Mouse (Mus musculus): Measurements from ENCODE around the gene Yrdc. TPM values are rescaled to one million over a fixed set of nuclear protein-coding genes. Genes with fewer than 3 reads are reported as not detected.

Gene Yrdc
- total RNA-seq, 4 experiments from 2014 or later, result 34.1 to 42.4 (median 40.9) TPM

Other genes with a start within 250 kb of the Yrdc start
- gene 3100002H09Rik, start 239.9 kb upstream of the Yrdc start, total RNA-seq (2022), result 1 to 10 TPM in 2 of 4 experiments, under 1 TPM in 2; 0.80 to 2.4 (median 1.1) TPM
- gene Pou3f1, start 193.9 kb upstream of the Yrdc start, total RNA-seq (2022), result 10 to 100 TPM; 39.6 to 42.8 (median 40.0) TPM
- gene Utp11, start 157.1 kb upstream of the Yrdc start, total RNA-seq (2022), result 10 to 100 TPM; 15.3 to 18.3 (median 16.4) TPM
- gene Fhl3, start 150.0 kb upstream of the Yrdc start, total RNA-seq (2022), result 1 to 10 TPM; 1.6 to 2.9 (median 2.0) TPM
- 10 to 100 TPM; 33.8 to 39.5 (median 36.0) TPM for gene Sf3a3, start 135.9 kb upstream of the Yrdc start, total RNA-seq (2022)
- 10 to 100 TPM; 45.2 to 60.9 (median 49.3) TPM for gene Inpp5b, start 108.8 kb upstream of the Yrdc start, total RNA-seq (2022)
- gene Mtf1, start 48.6 kb upstream of the Yrdc start, total RNA-seq (2022), result 10 to 100 TPM; 27.0 to 32.3 (median 27.9) TPM
- gene 1110065P20Rik, start 517 bp downstream of the Yrdc start, total RNA-seq (2022), result 10 to 100 TPM; 75.8 to 80.7 (median 78.8) TPM
- 10 to 100 TPM; 46.0 to 55.5 (median 50.6) TPM for gene Maneal, start 11.5 kb downstream of the Yrdc start, total RNA-seq (2022)
- 10 to 100 TPM; 39.3 to 49.8 (median 44.4) TPM for gene Epha10, start 30.2 kb downstream of the Yrdc start, total RNA-seq (2022)
- 10 to 100 TPM; 19.6 to 26.9 (median 25.3) TPM for gene 9930104L06Rik, start 86.4 kb downstream of the Yrdc start, total RNA-seq (2022)
- gene Cdca8, start 88.6 kb downstream of the Yrdc start, total RNA-seq (2022), result 1 to 10 TPM; 1.2 to 2.0 (median 1.2) TPM
- 1 to 10 TPM; 5.4 to 8.8 (median 7.9) TPM for gene Rspo1, start 135.8 kb downstream of the Yrdc start, total RNA-seq (2022)
- 10 to 100 TPM; 53.7 to 69.5 (median 63.4) TPM for gene Gnl2, start 165.9 kb downstream of the Yrdc start, total RNA-seq (2022)
- gene Dnali1, start 215.0 kb downstream of the Yrdc start, total RNA-seq (2022), result 1 to 10 TPM in 2 of 4 experiments, under 1 TPM in 2; 0.62 to 1.4 (median 1.2) TPM
- 10 to 100 TPM; 14.1 to 16.4 (median 14.7) TPM for gene Snip1, start 216.0 kb downstream of the Yrdc start, total RNA-seq (2022)
- gene Meaf6, start 234.5 kb downstream of the Yrdc start, total RNA-seq (2022), result 100 to 1,000 TPM; 103 to 122 (median 110) TPM

Data from layer of hippocampus, adult 8-10 months (tissue).